Mouse (Mus musculus) heart, embryonic 14.5 days (tissue): ENCODE measurements around the gene Urah. TPM values are rescaled to one million over a fixed set of nuclear protein-coding genes. Genes with fewer than 3 reads are reported as not detected.
A peak's percentile ranks its signal among the peaks of the same experiment; 100 is the strongest.

ENCODE experiments used
- ATAC-seq: fragments of 200-750 bp; cut with Nextera tagmentation; 2 replicates; pipeline ENCODE4 v1.8.0; 2017; ENCODE audit warnings: low read depth, moderate TSS enrichment; ENCODE audit not compliant: insufficient number of reproducible peaks, insufficient read depth, low FRiP score
- H3K27ac ChIP-seq, 2 experiments: fragments of 200-500 bp in 1 of 2; fragments of 300-500 bp in 1 of 2; sonication (generic) in 1 of 2; replicated peaks in 1 of 2; 2 replicates each; pipeline ENCODE4 v1.5.1; 2012 to 2014; ENCODE audit warnings: low read depth in 2 of 2, low read length in 2 of 2, control low read depth in 1 of 2, mild to moderate bottlenecking in 1 of 2, mixed read lengths in 1 of 2; ENCODE audit not compliant: control insufficient read depth in 1 of 2, insufficient read depth in 1 of 2
- H3K27me3 ChIP-seq: fragments of 300-500 bp; sonication (generic); 2 replicates; pipeline ENCODE4 v1.6.1; 2014; ENCODE audit warnings: mild to moderate bottlenecking, low read length, control low read depth; ENCODE audit not compliant: control insufficient read depth, insufficient read depth
- H3K36me3 ChIP-seq: fragments of 300-500 bp; sonication (generic); 2 replicates; pipeline ENCODE4 v1.6.1; 2014; ENCODE audit warnings: mild to moderate bottlenecking, control low read depth, low read length, mixed read lengths; ENCODE audit not compliant: control insufficient read depth, insufficient read depth
- H3K4me1 ChIP-seq, 2 experiments: fragments of 200-500 bp in 1 of 2; fragments of 300-500 bp in 1 of 2; sonication (generic) in 1 of 2; 2 replicates each; pipeline ENCODE4 v1.6.1; 2012 to 2014; ENCODE audit warnings: low read length in 2 of 2, control low read depth in 1 of 2, mixed read lengths in 1 of 2; ENCODE audit not compliant: control insufficient read depth in 2 of 2, insufficient read depth in 2 of 2
- H3K4me2 ChIP-seq: fragments of 300-500 bp; sonication (generic); 2 replicates; pipeline ENCODE4 v1.6.1; 2014; ENCODE audit warnings: mild to moderate bottlenecking, low read length
- H3K4me3 ChIP-seq, 2 experiments: fragments of 200-500 bp in 1 of 2; fragments of 300-500 bp in 1 of 2; sonication (generic) in 1 of 2; 2 replicates each; pipeline ENCODE4 v1.5.1; 2012 to 2014; ENCODE audit warnings: low read length in 2 of 2, mild to moderate bottlenecking in 2 of 2, control low read depth in 1 of 2, low read depth in 1 of 2, moderate library complexity in 1 of 2; ENCODE audit not compliant: control insufficient read depth in 1 of 2, insufficient read depth in 1 of 2
- H3K9ac ChIP-seq: fragments of 300-500 bp; sonication (generic); 2 replicates; pipeline ENCODE4 v1.6.1; 2014; ENCODE audit warnings: mild to moderate bottlenecking, low read length
- H3K9me3 ChIP-seq: fragments of 300-500 bp; sonication (generic); 2 replicates; pipeline ENCODE4 v1.6.1; 2016; ENCODE audit warnings: low read length, control low read depth; ENCODE audit not compliant: control insufficient read depth
- WGBS: fragments of 180-500 bp; shearing (Covaris S2); extraction: QIAGEN DNeasy Blood & Tissue Kit; methylation state at CpG from one replicate; pipeline ENCODE4 v1.1.7; 2014; 5-methylcytosine and 5-hydroxymethylcytosine counted together
- polyA plus RNA-seq: library from polyadenylated mRNA; unstranded; fragments of >200 nt; fragmentation: Nextera tagmentation; extraction: Ambion mirVana; gene quantifications from 2 replicates; pipeline ENCODE4 v1.2.1, GENCODE M21; 2014

The Urah gene
- polyA plus RNA-seq, 1 experiment from 2014 or later, result not detected

- Histone ChIP-seq H3K9me3 (no peaks in the 10 kb centered on the region), H3K27me3 (no peaks in the 10 kb centered on the region), H3K36me3 (peaks cover 63% of the 10 kb centered on the region), H3K4me2 (peak overlapping the region; percentile 83), H3K9ac (no peak overlapping the region), H3K4me3 (no peak overlapping the region), H3K4me1 (peaks cover 11 to 21% of the 10 kb centered on the region in 2 experiments), H3K27ac (no peak overlapping the region)
- 91% methylated on average over 8 of the region's 8 CpGs for WGBS
- no peak for ATAC-seq
Measured at GRCm38 (mm10) chr7:140858746-140859145, 23.9 kb downstream of the Urah start.

DNA sequence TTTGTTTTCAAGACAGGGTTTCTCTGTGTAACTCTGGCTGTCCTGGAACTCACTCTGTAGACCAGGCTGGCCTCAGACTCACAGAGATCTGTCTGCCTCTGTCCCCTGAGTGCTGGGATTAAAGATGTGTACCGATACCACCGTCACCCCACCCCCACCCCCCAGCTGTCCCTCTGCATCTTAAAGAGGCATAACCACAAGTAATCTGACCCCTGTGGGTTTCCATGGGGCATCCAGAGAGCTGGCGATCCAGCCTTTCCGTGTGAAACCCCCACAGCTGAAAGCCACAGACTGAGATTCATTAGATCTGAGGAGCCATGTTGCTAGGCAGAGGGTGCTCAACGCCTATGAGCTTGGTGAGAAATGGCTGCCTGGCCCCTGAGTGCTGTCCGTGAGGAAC is 25.2 kb downstream of the Urah start:
- H3K4me3 ChIP-seq, result no peak overlapping the region
- peaks cover 67% of the 10 kb centered on the region for H3K36me3 ChIP-seq
- no peaks in the 10 kb centered on the region for H3K9me3 ChIP-seq
- H3K27ac ChIP-seq, result no peak overlapping the region
- 80% methylated on average over 6 of the region's 6 CpGs for WGBS
- H3K27me3 ChIP-seq, result no peaks in the 10 kb centered on the region
- peaks cover 11 to 19% of the 10 kb centered on the region in 2 experiments for H3K4me1 ChIP-seq
- no peak for ATAC-seq
- no peak overlapping the region for H3K9ac ChIP-seq
- no peak overlapping the region for H3K4me2 ChIP-seq

DNA sequence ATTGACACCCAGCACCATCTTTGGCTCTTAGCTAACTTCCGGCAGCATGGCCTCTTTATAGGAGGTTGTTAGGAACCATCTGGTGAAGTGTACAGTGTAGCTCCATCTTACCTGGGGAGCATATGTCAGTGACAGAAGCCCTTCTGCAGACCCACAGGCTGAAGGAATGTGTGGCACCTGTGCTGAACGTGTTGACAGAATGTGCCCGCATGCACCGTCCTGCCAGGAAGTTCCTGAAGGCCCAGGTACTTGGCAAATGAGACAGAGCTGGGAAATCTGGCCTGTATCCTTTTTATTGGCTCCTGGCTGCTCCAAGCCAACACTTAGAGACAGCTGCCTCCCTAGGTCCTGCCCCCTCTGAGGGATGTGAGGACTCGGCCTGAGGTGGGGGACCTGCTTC is 25.9 kb downstream of the Urah start:
- 80% methylated on average over 5 of the region's 5 CpGs for WGBS
- Histone ChIP-seq H3K36me3 (peaks cover 72% of the 10 kb centered on the region), H3K4me1 (peaks cover 8 to 14% of the 10 kb centered on the region in 2 experiments), H3K9ac (no peak overlapping the region), H3K27me3 (no peaks in the 10 kb centered on the region), H3K4me2 (no peak overlapping the region), H3K4me3 (no peak overlapping the region), H3K9me3 (no peaks in the 10 kb centered on the region), H3K27ac (no peak overlapping the region)
- no peak for ATAC-seq

- H3K27ac ChIP-seq, result no peak overlapping the region
- no peaks in the 10 kb centered on the region for H3K9me3 ChIP-seq
- no peak overlapping the region for H3K4me3 ChIP-seq
- WGBS, result 86% methylated on average over 12 of the region's 12 CpGs
- H3K27me3 ChIP-seq, result no peaks in the 10 kb centered on the region
- no peaks in the 10 kb centered on the region for H3K4me1 ChIP-seq
- no peak overlapping the region for H3K4me2 ChIP-seq
- no peak overlapping the region for H3K9ac ChIP-seq
- peaks cover 91% of the 10 kb centered on the region for H3K36me3 ChIP-seq
- ATAC-seq, result no peak
Measured at GRCm38 (mm10) chr7:140864761-140865160, 29.9 kb downstream of the Urah start.

GRCm38 (mm10) chr7:140874224-140874623 is 39.4 kb downstream of the Urah start:
- no peaks in the 10 kb centered on the region for H3K9me3 ChIP-seq
- H3K4me2 ChIP-seq, result no peak overlapping the region
- no peaks in the 10 kb centered on the region for H3K27me3 ChIP-seq
- no peak overlapping the region for H3K9ac ChIP-seq
- ATAC-seq, result no peak
- no peaks in the 10 kb centered on the region for H3K4me1 ChIP-seq
- 86% methylated on average over 4 of the region's 4 CpGs for WGBS
- H3K27ac ChIP-seq, result no peak overlapping the region
- no peak overlapping the region for H3K4me3 ChIP-seq
- H3K36me3 ChIP-seq, result peaks cover 87% of the 10 kb centered on the region

- no peak for ATAC-seq
- no peaks in the 10 kb centered on the region for H3K9me3 ChIP-seq
- WGBS, result 82% methylated on average over 6 of the region's 6 CpGs
- H3K36me3 ChIP-seq, result peaks cover 58% of the 10 kb centered on the region
- peaks cover 3 to 4% of the 10 kb centered on the region in 2 experiments; a peak in 1 of 4 replicates for H3K4me1 ChIP-seq
- H3K4me2 ChIP-seq, result no peak overlapping the region
- H3K27ac ChIP-seq, result no peak overlapping the region
- H3K27me3 ChIP-seq, result no peaks in the 10 kb centered on the region
- no peak overlapping the region for H3K9ac ChIP-seq
- H3K4me3 ChIP-seq, result no peak overlapping the region
Measured at GRCm38 (mm10) chr7:140877364-140877763, 42.5 kb downstream of the Urah start.

DNA sequence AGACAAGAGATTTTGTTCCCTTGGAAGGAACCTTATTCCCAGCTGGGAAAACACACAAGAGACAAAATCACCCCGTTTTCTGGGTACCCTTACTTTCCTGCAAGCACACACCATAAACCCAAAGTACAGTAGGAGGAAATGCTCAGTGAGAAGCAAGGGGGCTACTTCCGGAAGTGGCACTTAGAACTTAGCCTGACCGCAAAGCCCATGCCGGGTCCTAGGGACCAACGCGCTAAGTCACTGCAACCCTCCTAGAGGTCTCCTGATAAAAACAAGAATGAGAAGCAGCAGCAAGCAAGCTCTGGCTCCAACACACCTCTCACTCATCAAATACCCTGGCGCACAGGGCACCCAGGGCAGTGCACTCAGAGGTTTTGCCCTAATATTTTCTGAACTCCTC is 44.5 kb downstream of the Urah start:
- no peak overlapping the region for H3K27ac ChIP-seq
- WGBS, result 79% methylated on average over 7 of the region's 7 CpGs
- H3K4me3 ChIP-seq, result no peak overlapping the region
- H3K9ac ChIP-seq, result no peak overlapping the region
- H3K36me3 ChIP-seq, result peaks cover 49% of the 10 kb centered on the region
- peaks cover 3 to 9% of the 10 kb centered on the region in 2 experiments; a peak in 2 of 4 replicates for H3K4me1 ChIP-seq
- no peaks in the 10 kb centered on the region for H3K27me3 ChIP-seq
- no peak overlapping the region for H3K4me2 ChIP-seq
- ATAC-seq, result no peak
- no peaks in the 10 kb centered on the region for H3K9me3 ChIP-seq

GRCm38 (mm10) chr7:140880419-140880818 is 45.6 kb downstream of the Urah start:
- H3K36me3 ChIP-seq, result peaks cover 47% of the 10 kb centered on the region
- peaks cover 3 to 9% of the 10 kb centered on the region in 2 experiments; a peak in 2 of 4 replicates for H3K4me1 ChIP-seq
- H3K9ac ChIP-seq, result peak overlapping the region; percentile 80
- no peaks in the 10 kb centered on the region for H3K27me3 ChIP-seq
- no peaks in the 10 kb centered on the region for H3K9me3 ChIP-seq
- H3K27ac ChIP-seq, result peak overlapping the region in 1 of 2 experiments; percentile 86; a peak in 2 of 4 replicates
- no peak for ATAC-seq
- WGBS, result 82% methylated on average over 3 of the region's 3 CpGs
- H3K4me2 ChIP-seq, result peak overlapping the region; percentile 74
- H3K4me3 ChIP-seq, result peak overlapping the region in 1 of 2 experiments; percentile 76; a peak in 2 of 4 replicates
